Mouse (Mus musculus) granulocyte monocyte progenitor cell, adult 5-6 weeks (primary cell): ENCODE results near the gene Rnasek. TPM values are rescaled to one million over a fixed set of nuclear protein-coding genes. Genes with fewer than 3 reads are reported as not detected.
A peak's percentile ranks its signal among the peaks of the same experiment; 100 is the strongest.

Source experiments
- ATAC-seq: replicated peaks from 2 replicates; pipeline ENCODE4 v1.8.0; 2016; ENCODE audit warnings: mild to moderate bottlenecking, moderate TSS enrichment, inconsistent platforms; ENCODE audit not compliant: poor library complexity, severe bottlenecking
- total RNA-seq, 2 experiments: library from RNA; stranded (forward) in 1 of 2; stranded (reverse) in 1 of 2; fragments of 200-712, 200-1000 nt in 1 of 2; fragments of >200 nt in 1 of 2; fragmentation: Nextera tagmentation in 1 of 2; gene quantifications; 2 replicates each; pipeline ENCODE4 v1.2.3; 2014 to 2017

The Rnasek gene
- total RNA-seq (2014; fragmentation: Nextera tagmentation), result 116 and 161 TPM in 2 replicates
- total RNA-seq (2017), result 31.2 and 31.3 TPM in 2 replicates

GRCm38 (mm10) chr11:70239541-70240279 lies at the start of gene Rnasek, which contains the start of gene Gm21988:
Rnasek (minus strand) TSS chr11:70239842.
Gm21988 (minus strand) TSS chr11:70239830.
- peak; percentile 13; the same call in 1 of the 2 replicates for ATAC-seq

GRCm38 (mm10) chr11:70289236-70289635 lies 49.6 kb upstream of the Rnasek start:
- peak; percentile 50 for ATAC-seq

- no peak for ATAC-seq
These were observed 48.5 kb upstream of the Rnasek start for GRCm38 (mm10) chr11:70288102-70288501.

- ATAC-seq, result no peak
These were observed 46.0 kb upstream of the Rnasek start for GRCm38 (mm10) chr11:70285686-70286085.

GRCm38 (mm10) chr11:70284757-70285156 lies 45.1 kb upstream of the Rnasek start:
- ATAC-seq, result no peak

- no peak for ATAC-seq
These were observed 44.0 kb upstream of the Rnasek start for GRCm38 (mm10) chr11:70283666-70284065.

- peak; percentile 95 for ATAC-seq
These were observed 40.8 kb upstream of the Rnasek start for GRCm38 (mm10) chr11:70280441-70280840.

GRCm38 (mm10) chr11:70278961-70279360 lies 39.3 kb upstream of the Rnasek start:
- no peak for ATAC-seq

- ATAC-seq, result no peak
These were observed 32.0 kb upstream of the Rnasek start for GRCm38 (mm10) chr11:70271641-70272040.

- ATAC-seq, result no peak
These were observed 26.8 kb upstream of the Rnasek start for GRCm38 (mm10) chr11:70266405-70266804.

- no peak for ATAC-seq
These were observed 26.2 kb upstream of the Rnasek start for GRCm38 (mm10) chr11:70265819-70266218.

- peak; percentile 33 for ATAC-seq
These were observed 25.6 kb upstream of the Rnasek start for GRCm38 (mm10) chr11:70265252-70265651.

- ATAC-seq, result no peak
These were observed 19.4 kb upstream of the Rnasek start for GRCm38 (mm10) chr11:70259035-70259434.

GRCm38 (mm10) chr11:70254931-70255531 lies 15.4 kb upstream of the Rnasek start, which contains the start of gene Alox12:
Alox12 (minus strand) TSS chr11:70255353.
- peak; percentile 42 for ATAC-seq

- ATAC-seq, result peak; percentile 43
These were observed 14.7 kb upstream of the Rnasek start for GRCm38 (mm10) chr11:70254337-70254736.

GRCm38 (mm10) chr11:70251853-70252252 lies 12.2 kb upstream of the Rnasek start:
- ATAC-seq, result no peak

- no peak for ATAC-seq
These were observed 10.5 kb upstream of the Rnasek start for GRCm38 (mm10) chr11:70250150-70250549.

GRCm38 (mm10) chr11:70247136-70247845 lies 7.6 kb upstream of the Rnasek start:
- peak; percentile 71 for ATAC-seq

- no peak for ATAC-seq
These were observed 2.9 kb upstream of the Rnasek start for GRCm38 (mm10) chr11:70242591-70242990.

GRCm38 (mm10) chr11:70238591-70239440 lies 826 bp downstream of the Rnasek start:
- no peak for ATAC-seq
